Mouse (Mus musculus) embryonic facial prominence, embryonic 10.5 days (tissue): ENCODE data around the gene Grb10. TPM values are rescaled to one million over a fixed set of nuclear protein-coding genes. Genes with fewer than 3 reads are reported as not detected.

Source experiments
- DNase-seq: peaks from one replicate; pipeline ENCODE4 v3.0.0-alpha.2; 2017; ENCODE audit warnings: low spot score
- H3K27ac ChIP-seq: fragments of 300-500 bp; sonication (generic); replicated peaks from 2 replicates; pipeline ENCODE4 v1.5.1; 2016; ENCODE audit warnings: mild to moderate bottlenecking
- H3K27me3 ChIP-seq: fragments of 300-500 bp; sonication (generic); replicated peaks from 2 replicates; pipeline ENCODE4 v1.6.1; 2016; ENCODE audit warnings: low read depth, mild to moderate bottlenecking; ENCODE audit not compliant: poor library complexity, severe bottlenecking
- H3K36me3 ChIP-seq: fragments of 300-500 bp; sonication (generic); replicated peaks from 2 replicates; pipeline ENCODE4 v1.6.1; 2016; ENCODE audit warnings: mild to moderate bottlenecking, moderate library complexity
- H3K4me1 ChIP-seq: fragments of 300-500 bp; sonication (generic); 2 replicates; pipeline ENCODE4 v1.6.1; 2016
- H3K4me3 ChIP-seq: fragments of 300-500 bp; sonication (generic); 2 replicates; pipeline ENCODE4 v1.5.1; 2016; ENCODE audit warnings: mild to moderate bottlenecking, moderate library complexity
- H3K9me3 ChIP-seq: fragments of 300-500 bp; sonication (generic); 2 replicates; pipeline ENCODE4 v1.6.1; 2016; ENCODE audit warnings: mild to moderate bottlenecking
- whole genome bisulfite sequencing: fragments of 180-500 bp; shearing (Covaris S2); methylation state at CpG from one replicate; pipeline ENCODE4 v1.1.7; 2016; 5-methylcytosine and 5-hydroxymethylcytosine counted together
- polyA plus RNA-seq: library from polyadenylated mRNA; unstranded; fragments of >200 nt; fragmentation: Nextera tagmentation; extraction: Ambion mirVana; gene quantifications from 2 replicates; pipeline ENCODE4 v1.2.1, GENCODE M21; 2016

Grb10 gene
- polyA plus RNA-seq: 637 and 676 TPM in 2 replicates

DNA sequence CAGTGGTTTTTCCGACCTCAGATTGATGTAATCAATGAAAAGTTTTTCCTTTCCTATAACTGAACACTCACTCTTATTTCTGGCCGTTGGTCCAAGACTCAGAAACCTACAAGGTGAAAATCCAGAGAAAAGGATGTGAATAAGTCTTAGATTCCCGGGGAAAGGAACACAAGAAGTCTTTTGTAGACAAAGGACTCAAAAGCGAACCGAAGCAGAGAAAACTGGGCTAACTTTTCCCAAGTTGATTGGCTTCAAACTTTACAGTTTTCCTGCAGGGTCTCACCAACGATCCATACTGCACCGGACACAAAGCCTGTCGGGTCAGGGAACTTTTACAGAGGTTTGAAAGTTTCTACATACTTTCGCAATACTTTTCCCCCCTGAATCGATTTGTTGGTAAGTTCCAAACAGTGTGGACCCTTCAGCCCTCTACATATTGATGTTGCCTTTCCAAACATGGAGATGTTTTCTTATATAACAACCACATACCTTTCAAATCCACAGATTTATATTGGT, at the start of gene Grb10:
Gene Grb10 (minus strand): TSS at position 214 of the 516 bp plus-strand sequence.
- peak within 1 kb of the TSS; percentile 74 for H3K4me3 ChIP-seq
- peaks cover 100% of the 10 kb centered on the region for H3K27me3 ChIP-seq
- H3K9me3 ChIP-seq: no peaks in the 10 kb centered on the region
- H3K36me3 ChIP-seq: 0 out of 2 replicates have a peak, but pooled peaks cover 6% of the 10 kb centered on the region
- H3K4me1 ChIP-seq: peaks cover 6% of the 10 kb centered on the region
- H3K27ac ChIP-seq: peak within 1 kb of the TSS; percentile 97
- peak; percentile 30 for DNase-seq
- WGBS: 28% methylated on average over 10 of the region's 10 CpGs

DNA sequence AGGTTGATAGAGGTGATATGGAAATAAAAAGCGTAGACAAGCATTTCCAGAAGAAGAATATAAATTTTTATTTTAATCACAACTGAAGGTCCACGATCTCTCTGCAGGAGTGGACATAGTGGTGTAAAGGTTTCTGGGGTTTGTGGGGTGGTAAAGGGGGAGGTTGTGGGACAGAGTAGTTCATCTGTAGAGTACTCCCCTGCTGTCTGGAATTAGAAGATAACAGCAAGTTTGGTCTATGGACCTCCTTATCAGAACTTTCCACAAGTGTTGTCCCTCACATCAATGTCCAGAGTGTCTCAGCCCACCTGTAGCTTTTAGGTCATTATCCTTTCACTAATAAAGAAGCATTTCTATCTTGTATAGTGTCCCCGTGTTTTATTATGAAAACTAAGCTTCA, 43.2 kb upstream of the Grb10 start:
- DNase-seq: no peak
- Histone ChIP-seq H3K27me3 (no peaks in the 10 kb centered on the region), H3K27ac (no peak overlapping the region), H3K4me3 (no peak overlapping the region), H3K9me3 (peaks cover 7% of the 10 kb centered on the region; the same call in 1 of the 2 replicates), H3K36me3 (peaks cover 9% of the 10 kb centered on the region; the same call in 1 of the 2 replicates), H3K4me1 (no peaks in the 10 kb centered on the region)
- WGBS: 92% methylated on average over 3 of the region's 3 CpGs

- H3K27me3 ChIP-seq: no peaks in the 10 kb centered on the region
- H3K4me1 ChIP-seq: no peaks in the 10 kb centered on the region
- no peak for DNase-seq
- peaks cover 9% of the 10 kb centered on the region; the same call in 1 of the 2 replicates for H3K36me3 ChIP-seq
- H3K27ac ChIP-seq: no peak overlapping the region
- 82% methylated on average over 2 of the region's 2 CpGs for WGBS
- no peak overlapping the region for H3K4me3 ChIP-seq
- peaks cover 7% of the 10 kb centered on the region; the same call in 1 of the 2 replicates for H3K9me3 ChIP-seq
Observed at GRCm38 (mm10) chr11:12079231-12079630, 40.7 kb upstream of the Grb10 start.

DNA sequence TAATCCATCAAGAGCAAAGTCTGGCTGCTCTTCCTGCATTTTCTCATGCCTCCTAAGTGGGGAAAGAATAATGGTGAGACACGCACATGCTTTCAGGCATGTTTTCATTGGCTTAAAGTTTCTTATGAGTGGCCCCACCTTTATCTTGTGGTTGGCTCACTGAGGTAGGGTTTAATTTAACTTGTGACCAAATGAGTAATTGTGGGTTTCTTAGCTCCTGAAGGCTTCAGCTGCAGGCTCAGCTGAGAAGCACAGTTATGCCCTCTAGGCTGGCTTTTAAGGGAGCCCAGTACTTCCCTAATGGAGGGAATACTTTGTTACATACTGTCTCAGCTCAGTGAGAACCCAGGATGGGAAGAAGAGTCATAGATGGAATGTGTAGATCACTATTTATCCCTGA, 37.0 kb upstream of the Grb10 start:
- H3K27ac ChIP-seq: no peak overlapping the region
- WGBS: 92% methylated on average over 1 of the region's 1 CpGs
- no peaks in the 10 kb centered on the region for H3K36me3 ChIP-seq
- no peak for DNase-seq
- no peaks in the 10 kb centered on the region for H3K9me3 ChIP-seq
- H3K27me3 ChIP-seq: no peaks in the 10 kb centered on the region
- H3K4me1 ChIP-seq: no peaks in the 10 kb centered on the region
- H3K4me3 ChIP-seq: no peak overlapping the region

DNA sequence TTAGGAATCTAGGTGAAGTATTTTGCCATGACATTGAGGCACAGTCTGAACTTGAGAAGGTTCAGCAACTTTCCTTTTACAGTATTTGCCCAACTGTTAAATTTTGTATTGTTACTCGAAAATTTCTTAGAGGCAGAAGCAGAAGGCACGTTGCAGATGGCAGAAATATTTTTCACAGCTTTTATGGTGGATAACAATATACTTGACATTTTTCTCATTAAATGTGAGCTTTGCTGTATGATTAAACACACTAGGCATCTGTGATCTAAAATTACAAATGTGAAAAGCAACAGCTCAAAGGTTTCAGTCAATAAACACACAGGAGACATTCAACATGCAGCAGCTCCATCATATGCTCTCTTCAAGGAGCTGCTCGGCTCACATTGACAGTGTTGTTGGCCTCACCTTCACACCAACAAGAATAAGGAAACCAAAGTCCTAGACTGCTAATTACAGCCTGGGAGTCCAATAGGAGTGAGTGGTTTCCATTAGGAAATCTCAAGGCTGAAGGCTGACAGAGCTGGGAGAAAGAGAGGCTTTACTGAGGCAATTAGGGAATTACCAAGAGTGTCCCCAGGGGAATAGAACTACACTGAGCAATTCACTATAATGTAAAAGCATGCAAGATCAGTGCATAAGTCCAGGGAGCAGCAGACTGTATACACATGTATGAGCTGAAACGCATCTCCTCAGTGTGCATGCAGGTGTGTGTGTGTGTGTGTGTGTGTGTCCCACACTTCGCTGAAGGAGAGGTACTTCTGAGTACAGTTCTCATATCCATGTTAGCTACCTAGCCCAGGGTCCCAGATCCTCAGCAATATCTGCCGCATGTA, 35.1 kb upstream of the Grb10 start:
- WGBS: 81% methylated on average over 6 of the region's 6 CpGs
- no peak overlapping the region for H3K27ac ChIP-seq
- no peak overlapping the region for H3K4me3 ChIP-seq

DNA sequence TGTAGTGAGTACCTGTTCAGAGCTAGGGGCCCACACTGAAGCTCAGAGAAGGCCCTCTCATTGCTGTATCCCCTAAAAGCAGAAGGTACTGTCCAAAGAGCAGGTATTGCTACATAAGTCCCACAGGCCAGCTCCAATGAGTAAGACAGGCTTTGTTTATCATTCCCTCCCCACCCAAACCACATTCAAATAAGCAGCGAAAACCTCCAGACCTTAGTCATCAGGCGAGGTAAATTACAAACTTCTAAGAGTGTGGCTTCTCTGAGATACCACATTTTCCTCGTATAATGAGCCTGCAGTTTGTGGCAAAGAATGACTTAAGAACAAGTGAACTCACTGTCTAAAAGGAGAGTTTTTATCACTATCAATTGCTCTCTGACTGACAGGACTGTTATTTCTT, 33.8 kb upstream of the Grb10 start:
- no peaks in the 10 kb centered on the region for H3K36me3 ChIP-seq
- H3K4me1 ChIP-seq: no peaks in the 10 kb centered on the region
- no peaks in the 10 kb centered on the region for H3K9me3 ChIP-seq
- no peaks in the 10 kb centered on the region for H3K27me3 ChIP-seq
- WGBS: 86% methylated on average over 3 of the region's 3 CpGs
- no peak for DNase-seq
- H3K27ac ChIP-seq: no peak overlapping the region
- no peak overlapping the region for H3K4me3 ChIP-seq

More for the DNA sequence above, 35.1 kb upstream of the Grb10 start:
- Histone ChIP-seq H3K27me3 (no peaks in the 10 kb centered on the region), H3K36me3 (no peaks in the 10 kb centered on the region), H3K9me3 (no peaks in the 10 kb centered on the region), H3K4me1 (no peaks in the 10 kb centered on the region)
- DNase-seq: no peak

DNA sequence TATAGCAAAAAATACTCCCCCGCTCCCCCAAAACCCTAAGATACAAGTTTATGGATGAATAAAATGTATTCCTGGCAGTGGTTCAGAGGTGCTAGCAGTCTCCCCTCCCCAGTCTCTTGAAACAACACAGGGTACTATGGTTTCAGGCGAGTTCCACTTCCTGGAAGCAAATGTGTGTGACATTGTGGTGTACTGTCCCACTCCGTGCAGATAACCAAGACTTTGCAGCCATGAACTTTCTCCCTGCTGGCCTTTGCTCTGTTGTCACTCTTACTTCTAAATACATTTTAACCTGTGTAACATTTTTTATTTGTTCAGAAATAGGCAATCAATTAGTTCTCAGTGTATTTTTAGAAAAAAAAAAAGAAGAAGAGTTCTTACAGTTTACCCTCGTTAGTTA, 20.5 kb upstream of the Grb10 start:
- no peaks in the 10 kb centered on the region for H3K27me3 ChIP-seq
- H3K27ac ChIP-seq: no peak overlapping the region
- H3K4me1 ChIP-seq: no peaks in the 10 kb centered on the region
- 77% methylated on average over 4 of the region's 4 CpGs for WGBS
- H3K9me3 ChIP-seq: no peaks in the 10 kb centered on the region
- H3K4me3 ChIP-seq: no peak overlapping the region
- peaks cover 37% of the 10 kb centered on the region for H3K36me3 ChIP-seq
- no peak for DNase-seq

- DNase-seq: no peak
- Histone ChIP-seq H3K9me3 (no peaks in the 10 kb centered on the region), H3K27ac (no peak overlapping the region), H3K27me3 (peaks cover 8% of the 10 kb centered on the region; the same call in 1 of the 2 replicates), H3K4me1 (no peaks in the 10 kb centered on the region), H3K36me3 (peaks cover 40% of the 10 kb centered on the region), H3K4me3 (no peak overlapping the region)
- 69% methylated on average over 2 of the region's 2 CpGs for WGBS
Observed at GRCm38 (mm10) chr11:12048547-12049327, 10.3 kb upstream of the Grb10 start.

- Histone ChIP-seq H3K36me3 (peaks cover 40% of the 10 kb centered on the region), H3K9me3 (no peaks in the 10 kb centered on the region), H3K27me3 (peaks cover 14% of the 10 kb centered on the region), H3K4me1 (no peaks in the 10 kb centered on the region), H3K27ac (no peak overlapping the region), H3K4me3 (no peak overlapping the region)
- DNase-seq: no peak
- 76% methylated on average over 1 of the region's 1 CpGs for WGBS
Observed at GRCm38 (mm10) chr11:12048135-12048534, 9.7 kb upstream of the Grb10 start.

GRCm38 (mm10) chr11:12044245-12044644, 5.8 kb upstream of the Grb10 start:
- WGBS: 54% methylated on average over 3 of the region's 3 CpGs
- no peaks in the 10 kb centered on the region for H3K9me3 ChIP-seq

GRCm38 (mm10) chr11:12041787-12042186, 3.3 kb upstream of the Grb10 start:
- Histone ChIP-seq H3K36me3 (peaks cover 10% of the 10 kb centered on the region; the same call in 1 of the 2 replicates), H3K27ac (no peak overlapping the region), H3K4me1 (peaks cover 6% of the 10 kb centered on the region), H3K9me3 (no peaks in the 10 kb centered on the region), H3K27me3 (peaks cover 77% of the 10 kb centered on the region), H3K4me3 (no peak overlapping the region)
- WGBS: 81% methylated on average over 4 of the region's 4 CpGs
- DNase-seq: no peak

More at GRCm38 (mm10) chr11:12044245-12044644, 5.8 kb upstream of the Grb10 start:
- Histone ChIP-seq H3K36me3 (peaks cover 28% of the 10 kb centered on the region), H3K27me3 (peaks cover 53% of the 10 kb centered on the region), H3K4me1 (peaks cover 3% of the 10 kb centered on the region), H3K27ac (no peak overlapping the region), H3K4me3 (no peak overlapping the region)
- DNase-seq: no peak

- 80% methylated on average over 6 of the region's 6 CpGs for WGBS
Observed at GRCm38 (mm10) chr11:12041379-12041778, 2.9 kb upstream of the Grb10 start.

More at GRCm38 (mm10) chr11:12041379-12041778, 2.9 kb upstream of the Grb10 start:
- H3K36me3 ChIP-seq: peaks cover 6% of the 10 kb centered on the region; the same call in 1 of the 2 replicates
- no peak for DNase-seq
- no peak overlapping the region for H3K4me3 ChIP-seq
- no peak overlapping the region for H3K27ac ChIP-seq
- no peaks in the 10 kb centered on the region for H3K9me3 ChIP-seq
- peaks cover 81% of the 10 kb centered on the region for H3K27me3 ChIP-seq
- peaks cover 6% of the 10 kb centered on the region for H3K4me1 ChIP-seq
